Comparison of ENCODE assay signal across 19 mouse cellular contexts in the genomic region with DNA sequence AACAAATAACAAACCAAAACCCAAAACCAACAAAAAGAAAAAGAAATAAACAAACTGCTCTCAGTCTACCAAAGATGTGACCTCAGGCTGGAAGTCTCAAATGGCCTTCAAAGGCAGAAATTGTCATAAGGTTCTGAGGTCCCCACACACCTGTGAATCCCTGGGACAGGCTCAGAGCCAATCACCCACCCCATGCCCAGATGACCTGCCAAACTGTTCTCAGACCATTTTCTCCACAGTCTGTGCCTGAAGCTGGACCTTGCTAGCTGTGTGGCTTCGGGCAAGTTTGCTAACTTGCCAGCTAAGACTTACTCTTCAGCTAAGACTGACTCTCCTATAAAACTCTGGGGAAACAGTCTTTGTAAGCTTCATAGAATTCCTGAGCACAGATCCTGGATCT.
"Had no signal": no experiment of that assay in that cellular context is flagged by ENCODE, and none has a peak within 500 bp of the region (broad histone marks: within the 10 kb centered on the region; RNA-seq: fewer than 3 reads in every experiment).

No protein-coding gene starts in this region.

- H3K27ac ChIP-seq: kidney, postnatal 0 days; layer of hippocampus, adult 2 months; limb, embryonic 10.5 days; limb, embryonic 13.5 days; liver, embryonic 12.5 days; liver, embryonic 15.5 days; lung, embryonic 15.5 days; stomach, postnatal 0 days had no signal

- DNase-seq: kidney, postnatal 25 days; layer of hippocampus, adult 9-11 months; liver; lung, adult 18-20 months; lung, postnatal 10 days; lung, postnatal 4 days; midbrain, embryonic 14.5 days; thymus, adult 2 months; thymus, postnatal 14 days; thymus, postnatal 4 days had no signal

- ATAC-seq: liver, embryonic 12.5 days had no signal

- H3K36me3 ChIP-seq: limb, embryonic 10.5 days; limb, embryonic 13.5 days; liver, embryonic 12.5 days; liver, embryonic 15.5 days; lung, embryonic 15.5 days had no signal

- H3K4me3 ChIP-seq: layer of hippocampus, adult 2 months; limb, embryonic 10.5 days; limb, embryonic 13.5 days; liver, embryonic 12.5 days; liver, embryonic 15.5 days; lung, embryonic 15.5 days had no signal

- H3K4me2 ChIP-seq: limb, embryonic 13.5 days; liver, embryonic 12.5 days; liver, embryonic 15.5 days; lung, embryonic 15.5 days; midbrain, embryonic 11.5 days had no signal

- H3K9me3 ChIP-seq: limb, embryonic 10.5 days; limb, embryonic 13.5 days; liver, embryonic 12.5 days; liver, embryonic 15.5 days; lung, embryonic 15.5 days had no signal

- H3K9ac ChIP-seq: limb, embryonic 13.5 days; liver, embryonic 12.5 days; liver, embryonic 15.5 days; lung, embryonic 15.5 days had no signal
